Mouse (Mus musculus): ENCODE results near the gene 5330417C22Rik. TPM values are rescaled to one million over a fixed set of nuclear protein-coding genes. Genes with fewer than 3 reads are reported as not detected.

Gene 5330417C22Rik
- polyA plus RNA-seq, 1 experiment from 2014 or later = 18.8 TPM

- peak; percentile 68 for ATAC-seq (ENCODE audit: low FRiP score, low TSS enrichment)
- 5% methylated on average over 17 of the region's 17 CpGs for WGBS
- Histone ChIP-seq H3K36me3 (ENCODE audit: control insufficient read depth, insufficient read depth, low read length) (no peaks in the 10 kb centered on the region), H3K4me2 (ENCODE audit: low read length) (peak overlapping the region; percentile 85), H3K9ac (replicated peaks; ENCODE audit: low read length) (no peak overlapping the region; the same call in 1 of the 2 replicates), H3K4me1 (ENCODE audit: control insufficient read depth, insufficient read depth, low read length) (peaks cover 12% of the 10 kb centered on the region; the same call in 1 of the 2 replicates), H3K9me3 (ENCODE audit: control insufficient read depth, low read length) (no peaks in the 10 kb centered on the region), H3K27ac (replicated peaks; ENCODE audit: low read depth, low read length) (peak overlapping the region; percentile 70), H3K4me3 (replicated peaks; ENCODE audit: low read depth, low read length) (peak overlapping the region; percentile 24), H3K27me3 (ENCODE audit: control insufficient read depth, insufficient read depth, low read length) (no peaks in the 10 kb centered on the region)
- DNase-seq = peak; percentile 95
Observed at GRCm38 (mm10) chr3:108537303-108537702, 967 bp upstream of the 5330417C22Rik start.

GRCm38 (mm10) chr3:108535896-108536516 is 330 bp downstream of the 5330417C22Rik start:
- Histone ChIP-seq H3K4me3 (replicated peaks; ENCODE audit: low read depth, low read length) (peak overlapping the region; percentile 44), H3K9ac (replicated peaks; ENCODE audit: low read length) (peak overlapping the region; percentile 58), H3K27ac (replicated peaks; ENCODE audit: low read depth, low read length) (peak overlapping the region; percentile 81), H3K36me3 (ENCODE audit: control insufficient read depth, insufficient read depth, low read length) (no peaks in the 10 kb centered on the region), H3K9me3 (ENCODE audit: control insufficient read depth, low read length) (no peaks in the 10 kb centered on the region), H3K4me1 (ENCODE audit: control insufficient read depth, insufficient read depth, low read length) (peaks cover 12% of the 10 kb centered on the region; the same call in 1 of the 2 replicates), H3K4me2 (ENCODE audit: low read length) (peak overlapping the region; percentile 85), H3K27me3 (ENCODE audit: control insufficient read depth, insufficient read depth, low read length) (no peaks in the 10 kb centered on the region)
- 7% methylated on average over 15 of the region's 15 CpGs for WGBS
- DNase-seq (peak; percentile 17), ATAC-seq (ENCODE audit: low FRiP score, low TSS enrichment) (no peak)

GRCm38 (mm10) chr3:108533951-108534350 is 2.4 kb downstream of the 5330417C22Rik start, which contains the start of gene 1700013F07Rik:
1700013F07Rik (plus strand) TSS chr3:108534150.
- Histone ChIP-seq H3K36me3 (ENCODE audit: control insufficient read depth, insufficient read depth, low read length) (no peaks in the 10 kb centered on the region), H3K9me3 (ENCODE audit: control insufficient read depth, low read length) (no peaks in the 10 kb centered on the region), H3K4me1 (ENCODE audit: control insufficient read depth, insufficient read depth, low read length) (peaks cover 12% of the 10 kb centered on the region; the same call in 1 of the 2 replicates), H3K9ac (replicated peaks; ENCODE audit: low read length) (no peak within 1 kb of the TSS), H3K27ac (replicated peaks; ENCODE audit: low read depth, low read length) (0 out of 2 replicates have a peak within 1 kb of the TSS, but pooled peaks have one; percentile 2), H3K27me3 (ENCODE audit: control insufficient read depth, insufficient read depth, low read length) (no peaks in the 10 kb centered on the region), H3K4me2 (ENCODE audit: low read length) (no peak within 1 kb of the TSS), H3K4me3 (replicated peaks; ENCODE audit: low read depth, low read length) (no peak within 1 kb of the TSS)
- DNase-seq (no peak), ATAC-seq (ENCODE audit: low FRiP score, low TSS enrichment) (no peak)
- WGBS = 87% methylated on average over 6 of the region's 6 CpGs

- Histone ChIP-seq H3K4me1 (ENCODE audit: control insufficient read depth, insufficient read depth, low read length) (peaks cover 12% of the 10 kb centered on the region; the same call in 1 of the 2 replicates), H3K27me3 (ENCODE audit: control insufficient read depth, insufficient read depth, low read length) (no peaks in the 10 kb centered on the region), H3K36me3 (ENCODE audit: control insufficient read depth, insufficient read depth, low read length) (no peaks in the 10 kb centered on the region), H3K9ac (replicated peaks; ENCODE audit: low read length) (no peak overlapping the region), H3K9me3 (ENCODE audit: control insufficient read depth, low read length) (no peaks in the 10 kb centered on the region), H3K27ac (replicated peaks; ENCODE audit: low read depth, low read length) (0 out of 2 replicates have a peak overlapping the region, but pooled peaks have one; percentile 2), H3K4me3 (replicated peaks; ENCODE audit: low read depth, low read length) (no peak overlapping the region), H3K4me2 (ENCODE audit: low read length) (no peak overlapping the region)
- DNase-seq (no peak), ATAC-seq (ENCODE audit: low FRiP score, low TSS enrichment) (no peak)
- 76% methylated on average over 9 of the region's 9 CpGs for WGBS
Observed at GRCm38 (mm10) chr3:108533114-108533885, 3.0 kb downstream of the 5330417C22Rik start.

- H3K27ac ChIP-seq (replicated peaks; ENCODE audit: low read depth, low read length) = no peak overlapping the region
- WGBS = 95% methylated on average over 8 of the region's 8 CpGs
- H3K9me3 ChIP-seq (ENCODE audit: control insufficient read depth, low read length) = no peaks in the 10 kb centered on the region
- no peaks in the 10 kb centered on the region for H3K4me1 ChIP-seq (ENCODE audit: control insufficient read depth, insufficient read depth, low read length)
- ATAC-seq (ENCODE audit: low FRiP score, low TSS enrichment) = no peak
- no peak overlapping the region for H3K4me3 ChIP-seq (replicated peaks; ENCODE audit: low read depth, low read length)
- DNase-seq = no peak
- no peak overlapping the region for H3K4me2 ChIP-seq (ENCODE audit: low read length)
- H3K36me3 ChIP-seq (ENCODE audit: control insufficient read depth, insufficient read depth, low read length) = no peaks in the 10 kb centered on the region
- no peaks in the 10 kb centered on the region for H3K27me3 ChIP-seq (ENCODE audit: control insufficient read depth, insufficient read depth, low read length)
- no peak overlapping the region for H3K9ac ChIP-seq (replicated peaks; ENCODE audit: low read length)
Observed at GRCm38 (mm10) chr3:108528489-108528888, 7.8 kb downstream of the 5330417C22Rik start.

GRCm38 (mm10) chr3:108523415-108523814 is 12.9 kb downstream of the 5330417C22Rik start:
- Histone ChIP-seq H3K9ac (replicated peaks; ENCODE audit: low read length) (no peak overlapping the region), H3K4me1 (ENCODE audit: control insufficient read depth, insufficient read depth, low read length) (no peaks in the 10 kb centered on the region), H3K27ac (replicated peaks; ENCODE audit: low read depth, low read length) (no peak overlapping the region), H3K27me3 (ENCODE audit: control insufficient read depth, insufficient read depth, low read length) (no peaks in the 10 kb centered on the region), H3K9me3 (ENCODE audit: control insufficient read depth, low read length) (no peaks in the 10 kb centered on the region), H3K4me3 (replicated peaks; ENCODE audit: low read depth, low read length) (no peak overlapping the region), H3K36me3 (ENCODE audit: control insufficient read depth, insufficient read depth, low read length) (no peaks in the 10 kb centered on the region), H3K4me2 (ENCODE audit: low read length) (no peak overlapping the region)
- no peak for DNase-seq
- 90% methylated on average over 4 of the region's 4 CpGs for WGBS
- no peak for ATAC-seq (ENCODE audit: low FRiP score, low TSS enrichment)

- DNase-seq = no peak
- Histone ChIP-seq H3K27ac (replicated peaks; ENCODE audit: low read depth, low read length) (no peak overlapping the region), H3K27me3 (ENCODE audit: control insufficient read depth, insufficient read depth, low read length) (no peaks in the 10 kb centered on the region), H3K9ac (replicated peaks; ENCODE audit: low read length) (no peak overlapping the region), H3K36me3 (ENCODE audit: control insufficient read depth, insufficient read depth, low read length) (no peaks in the 10 kb centered on the region), H3K4me2 (ENCODE audit: low read length) (no peak overlapping the region), H3K4me3 (replicated peaks; ENCODE audit: low read depth, low read length) (no peak overlapping the region), H3K9me3 (ENCODE audit: control insufficient read depth, low read length) (no peaks in the 10 kb centered on the region), H3K4me1 (ENCODE audit: control insufficient read depth, insufficient read depth, low read length) (no peaks in the 10 kb centered on the region)
- WGBS = 53% methylated on average over 4 of the region's 4 CpGs
- ATAC-seq (ENCODE audit: low FRiP score, low TSS enrichment) = no peak
Observed at GRCm38 (mm10) chr3:108518276-108518675, 18.1 kb downstream of the 5330417C22Rik start.

GRCm38 (mm10) chr3:108513465-108513864 is 22.9 kb downstream of the 5330417C22Rik start:
- no peaks in the 10 kb centered on the region for H3K36me3 ChIP-seq (ENCODE audit: control insufficient read depth, insufficient read depth, low read length)
- H3K4me3 ChIP-seq (replicated peaks; ENCODE audit: low read depth, low read length) = no peak overlapping the region
- no peaks in the 10 kb centered on the region for H3K9me3 ChIP-seq (ENCODE audit: control insufficient read depth, low read length)
- no peak for ATAC-seq (ENCODE audit: low FRiP score, low TSS enrichment)
- 55% methylated on average over 3 of the region's 3 CpGs for WGBS
- no peak overlapping the region for H3K27ac ChIP-seq (replicated peaks; ENCODE audit: low read depth, low read length)
- H3K9ac ChIP-seq (replicated peaks; ENCODE audit: low read length) = no peak overlapping the region
- no peaks in the 10 kb centered on the region for H3K27me3 ChIP-seq (ENCODE audit: control insufficient read depth, insufficient read depth, low read length)
- 0 out of 2 replicates have a peak, but pooled peaks cover 5% of the 10 kb centered on the region for H3K4me1 ChIP-seq (ENCODE audit: control insufficient read depth, insufficient read depth, low read length)
- no peak overlapping the region for H3K4me2 ChIP-seq (ENCODE audit: low read length)
- DNase-seq = no peak

All from midbrain, embryonic 14.5 days (tissue).